Mouse (Mus musculus): ENCODE measurements around the gene Celf2. TPM values are rescaled to one million over a fixed set of nuclear protein-coding genes. Genes with fewer than 3 reads are reported as not detected.

Celf2 gene
- polyA plus RNA-seq, 1 experiment, result 8.9 TPM

- 83% methylated on average over 16 of the region's 16 CpGs for WGBS
- H3K4me1 ChIP-seq (ENCODE audit: control insufficient read depth, insufficient read depth, insufficient read length, low read length), result no peaks in the 10 kb centered on the region
- TF ChIP-seq CTCF (IDR thresholded peaks at IDR 0.05; ENCODE audit: extremely low read depth, insufficient read length, insufficient replicate concordance, low read depth, low read length) (no peak), POLR2A (IDR thresholded peaks at IDR 0.05; ENCODE audit: low read depth, low read length) (no peak)
- H3K36me3 ChIP-seq (ENCODE audit: control insufficient read depth, insufficient read depth, low read length), result no peaks in the 10 kb centered on the region
- H3K4me3 ChIP-seq (ENCODE audit: low read depth, low read length), result no peak overlapping the region
- no peaks in the 10 kb centered on the region for H3K27me3 ChIP-seq (ENCODE audit: control insufficient read depth, insufficient read depth, low read length)
- H3K27ac ChIP-seq (ENCODE audit: insufficient read depth, low read depth, low read length), result no peak overlapping the region
Observed at GRCm38 (mm10) chr2:6523261-6523923, 986.0 kb downstream of the Celf2 start.

- H3K27ac ChIP-seq (ENCODE audit: insufficient read depth, low read depth, low read length), result no peak overlapping the region
- no peaks in the 10 kb centered on the region for H3K36me3 ChIP-seq (ENCODE audit: control insufficient read depth, insufficient read depth, low read length)
- WGBS, result 68% methylated on average over 4 of the region's 4 CpGs
- no peak for TF ChIP-seq POLR2A (IDR thresholded peaks at IDR 0.05; ENCODE audit: low read depth, low read length)
- TF ChIP-seq CTCF (IDR thresholded peaks at IDR 0.05; ENCODE audit: extremely low read depth, insufficient read length, insufficient replicate concordance, low read depth, low read length), result no peak
- H3K4me1 ChIP-seq (ENCODE audit: control insufficient read depth, insufficient read depth, insufficient read length, low read length), result no peaks in the 10 kb centered on the region
- H3K4me3 ChIP-seq (ENCODE audit: low read depth, low read length), result no peak overlapping the region
- H3K27me3 ChIP-seq (ENCODE audit: control insufficient read depth, insufficient read depth, low read length), result no peaks in the 10 kb centered on the region
Observed at GRCm38 (mm10) chr2:6522411-6522810, 987.0 kb downstream of the Celf2 start.

GRCm38 (mm10) chr2:6513176-6513575 lies 996.2 kb downstream of the Celf2 start:
- Histone ChIP-seq H3K4me1 (ENCODE audit: control insufficient read depth, insufficient read depth, insufficient read length, low read length) (no peaks in the 10 kb centered on the region), H3K4me3 (ENCODE audit: low read depth, low read length) (no peak overlapping the region), H3K27me3 (ENCODE audit: control insufficient read depth, insufficient read depth, low read length) (no peaks in the 10 kb centered on the region), H3K27ac (ENCODE audit: insufficient read depth, low read depth, low read length) (no peak overlapping the region), H3K36me3 (ENCODE audit: control insufficient read depth, insufficient read depth, low read length) (no peaks in the 10 kb centered on the region)
- TF ChIP-seq POLR2A (IDR thresholded peaks at IDR 0.05; ENCODE audit: low read depth, low read length), result no peak
- TF ChIP-seq CTCF (IDR thresholded peaks at IDR 0.05; ENCODE audit: extremely low read depth, insufficient read length, insufficient replicate concordance, low read depth, low read length), result no peak
- 77% methylated on average over 7 of the region's 7 CpGs for WGBS

- whole genome bisulfite sequencing, result 89% methylated on average over 3 of the region's 3 CpGs
- H3K4me3 ChIP-seq (ENCODE audit: low read depth, low read length), result no peak overlapping the region
- no peak overlapping the region for H3K27ac ChIP-seq (ENCODE audit: insufficient read depth, low read depth, low read length)
- no peak for TF ChIP-seq POLR2A (IDR thresholded peaks at IDR 0.05; ENCODE audit: low read depth, low read length)
- no peak for TF ChIP-seq CTCF (IDR thresholded peaks at IDR 0.05; ENCODE audit: extremely low read depth, insufficient read length, insufficient replicate concordance, low read depth, low read length)
- no peaks in the 10 kb centered on the region for H3K27me3 ChIP-seq (ENCODE audit: control insufficient read depth, insufficient read depth, low read length)
- H3K36me3 ChIP-seq (ENCODE audit: control insufficient read depth, insufficient read depth, low read length), result no peaks in the 10 kb centered on the region
- H3K4me1 ChIP-seq (ENCODE audit: control insufficient read depth, insufficient read depth, insufficient read length, low read length), result no peaks in the 10 kb centered on the region
Observed at GRCm38 (mm10) chr2:6507071-6507470, 1002.3 kb downstream of the Celf2 start.

GRCm38 (mm10) chr2:6505979-6506811 lies 1003.2 kb downstream of the Celf2 start:
- 73% methylated on average over 13 of the region's 13 CpGs for WGBS

GRCm38 (mm10) chr2:6505531-6505930 lies 1003.8 kb downstream of the Celf2 start:
- no peaks in the 10 kb centered on the region for H3K36me3 ChIP-seq (ENCODE audit: control insufficient read depth, insufficient read depth, low read length)
- H3K4me3 ChIP-seq (ENCODE audit: low read depth, low read length), result no peak overlapping the region
- TF ChIP-seq CTCF (IDR thresholded peaks at IDR 0.05; ENCODE audit: extremely low read depth, insufficient read length, insufficient replicate concordance, low read depth, low read length) (no peak), POLR2A (IDR thresholded peaks at IDR 0.05; ENCODE audit: low read depth, low read length) (no peak)
- no peak overlapping the region for H3K27ac ChIP-seq (ENCODE audit: insufficient read depth, low read depth, low read length)
- H3K27me3 ChIP-seq (ENCODE audit: control insufficient read depth, insufficient read depth, low read length), result no peaks in the 10 kb centered on the region
- H3K4me1 ChIP-seq (ENCODE audit: control insufficient read depth, insufficient read depth, insufficient read length, low read length), result no peaks in the 10 kb centered on the region
- 83% methylated on average over 12 of the region's 12 CpGs for WGBS

More at GRCm38 (mm10) chr2:6505979-6506811, 1003.2 kb downstream of the Celf2 start:
- no peak overlapping the region for H3K4me3 ChIP-seq (ENCODE audit: low read depth, low read length)
- H3K4me1 ChIP-seq (ENCODE audit: control insufficient read depth, insufficient read depth, insufficient read length, low read length), result no peaks in the 10 kb centered on the region
- no peak overlapping the region for H3K27ac ChIP-seq (ENCODE audit: insufficient read depth, low read depth, low read length)
- no peaks in the 10 kb centered on the region for H3K36me3 ChIP-seq (ENCODE audit: control insufficient read depth, insufficient read depth, low read length)
- no peak for TF ChIP-seq CTCF (IDR thresholded peaks at IDR 0.05; ENCODE audit: extremely low read depth, insufficient read length, insufficient replicate concordance, low read depth, low read length)
- TF ChIP-seq POLR2A (IDR thresholded peaks at IDR 0.05; ENCODE audit: low read depth, low read length), result no peak
- no peaks in the 10 kb centered on the region for H3K27me3 ChIP-seq (ENCODE audit: control insufficient read depth, insufficient read depth, low read length)

GRCm38 (mm10) chr2:6498101-6498500 lies 1011.3 kb downstream of the Celf2 start:
- TF ChIP-seq CTCF (IDR thresholded peaks at IDR 0.05; ENCODE audit: extremely low read depth, insufficient read length, insufficient replicate concordance, low read depth, low read length), result no peak
- TF ChIP-seq POLR2A (IDR thresholded peaks at IDR 0.05; ENCODE audit: low read depth, low read length), result no peak
- no peaks in the 10 kb centered on the region for H3K4me1 ChIP-seq (ENCODE audit: control insufficient read depth, insufficient read depth, insufficient read length, low read length)
- no peak overlapping the region for H3K4me3 ChIP-seq (ENCODE audit: low read depth, low read length)
- no peaks in the 10 kb centered on the region for H3K27me3 ChIP-seq (ENCODE audit: control insufficient read depth, insufficient read depth, low read length)
- no peaks in the 10 kb centered on the region for H3K36me3 ChIP-seq (ENCODE audit: control insufficient read depth, insufficient read depth, low read length)
- H3K27ac ChIP-seq (ENCODE audit: insufficient read depth, low read depth, low read length), result no peak overlapping the region
- WGBS, result 79% methylated on average over 12 of the region's 12 CpGs
